Mouse (Mus musculus) lung, embryonic 14.5 days (tissue): Measurements from ENCODE around the gene Fam111a. TPM values are rescaled to one million over a fixed set of nuclear protein-coding genes. Genes with fewer than 3 reads are reported as not detected.

Experiments used
- ATAC-seq: fragments of 200-750 bp; cut with Nextera tagmentation; 2 replicates; pipeline ENCODE4 v1.8.0; 2017; ENCODE audit warnings: mild to moderate bottlenecking, moderate TSS enrichment, moderate library complexity; ENCODE audit not compliant: insufficient read depth
- DNase-seq: peaks from one replicate; pipeline ENCODE4 v3.0.0-alpha.2; 2015
- H3K27ac ChIP-seq: fragments of 300-500 bp; sonication (generic); 2 replicates; pipeline ENCODE4 v1.5.1; 2014; ENCODE audit warnings: low read depth, mild to moderate bottlenecking, moderate library complexity
- H3K27me3 ChIP-seq: fragments of 300-500 bp; sonication (generic); 2 replicates; pipeline ENCODE4 v1.6.1; 2014; ENCODE audit warnings: low read length, control low read depth; ENCODE audit not compliant: insufficient read depth
- H3K36me3 ChIP-seq: fragments of 300-500 bp; sonication (generic); 2 replicates; pipeline ENCODE4 v1.6.1; 2014; ENCODE audit warnings: control low read depth; ENCODE audit not compliant: insufficient read depth
- H3K4me1 ChIP-seq: fragments of 300-500 bp; sonication (generic); 2 replicates; pipeline ENCODE4 v1.6.1; 2014; ENCODE audit warnings: antibody characterized with exemption, control low read depth; ENCODE audit not compliant: insufficient read depth
- H3K4me2 ChIP-seq: fragments of 300-500 bp; sonication (generic); 2 replicates; pipeline ENCODE4 v1.6.1; 2014; ENCODE audit warnings: mild to moderate bottlenecking
- H3K4me3 ChIP-seq: fragments of 300-500 bp; sonication (generic); 2 replicates; pipeline ENCODE4 v1.5.1; 2014; ENCODE audit warnings: low read depth, low read length
- H3K9ac ChIP-seq: fragments of 300-500 bp; sonication (generic); 2 replicates; pipeline ENCODE4 v1.6.1; 2014
- H3K9me3 ChIP-seq: fragments of 300-500 bp; sonication (generic); 2 replicates; pipeline ENCODE4 v1.6.1; 2016; ENCODE audit warnings: low read depth, low read length, control low read depth
- CTCF ChIP-seq: IDR thresholded peaks from 2 replicates; pipeline ENCODE4 v1.5.1; 2016; ENCODE audit warnings: antibody characterized with exemption, low read depth
- WGBS: fragments of 180-500 bp; shearing (Covaris S2); extraction: QIAGEN DNeasy Blood & Tissue Kit; methylation state at CpG from one replicate; pipeline ENCODE4 v1.1.7; 2014; 5-methylcytosine and 5-hydroxymethylcytosine counted together
- polyA plus RNA-seq: library from polyadenylated mRNA; unstranded; fragments of >200 nt; fragmentation: Nextera tagmentation; extraction: Ambion mirVana; gene quantifications from 2 replicates; pipeline ENCODE4 v1.2.1, GENCODE M21; 2014

Gene Fam111a
- polyA plus RNA-seq, 1 experiment from 2014 or later, result 37.9 TPM

DNA sequence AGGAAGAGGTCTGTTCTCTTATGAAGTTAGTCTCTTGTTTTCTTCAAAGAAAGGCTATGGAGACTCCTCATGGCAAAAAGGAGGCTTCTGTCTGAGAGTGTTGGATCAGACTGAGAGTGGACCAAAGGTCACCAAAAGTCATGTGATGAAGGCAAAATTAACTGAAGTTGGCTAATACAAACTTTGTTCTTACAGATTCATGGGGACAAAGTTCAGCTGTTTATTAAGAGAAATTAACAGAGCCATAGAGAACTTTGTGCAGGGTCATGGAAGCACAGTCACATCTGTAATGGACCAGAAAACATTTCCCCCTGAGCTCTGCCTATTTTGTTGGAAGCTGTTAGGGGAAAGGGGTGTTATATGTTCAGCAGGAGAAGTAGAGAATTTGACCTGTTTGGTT lies 62.8 kb downstream of the Fam111a start:
- no peak overlapping the region for H3K9ac ChIP-seq
- H3K4me2 ChIP-seq, result no peak overlapping the region
- no peaks in the 10 kb centered on the region for H3K4me1 ChIP-seq
- ATAC-seq (no peak), DNase-seq (no peak)
- H3K27me3 ChIP-seq, result no peaks in the 10 kb centered on the region
- no peaks in the 10 kb centered on the region for H3K36me3 ChIP-seq
- H3K9me3 ChIP-seq, result no peaks in the 10 kb centered on the region
- H3K27ac ChIP-seq, result no peak overlapping the region
- H3K4me3 ChIP-seq, result no peak overlapping the region
- no peak for TF ChIP-seq CTCF

DNA sequence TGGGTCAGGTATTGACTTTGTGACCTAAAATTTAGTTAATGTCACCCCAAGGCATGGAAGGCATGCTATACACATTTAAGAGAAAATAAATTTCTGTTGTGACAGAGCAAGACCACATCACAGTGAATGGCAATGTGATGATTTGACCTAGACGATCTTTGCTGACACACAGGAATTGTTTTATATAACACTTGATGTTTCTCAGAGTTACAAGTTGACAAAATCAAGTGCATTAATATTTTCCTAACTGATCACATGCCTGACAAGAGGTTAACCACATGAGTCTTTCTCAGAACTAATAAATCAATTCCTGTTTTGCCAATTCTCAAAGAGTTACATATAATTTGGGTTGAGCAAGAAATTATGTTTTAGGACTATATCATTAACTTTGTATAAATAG lies 68.1 kb downstream of the Fam111a start:
- TF ChIP-seq CTCF, result no peak
- no peaks in the 10 kb centered on the region for H3K4me1 ChIP-seq
- H3K9ac ChIP-seq, result no peak overlapping the region
- no peak overlapping the region for H3K4me2 ChIP-seq
- no peak for ATAC-seq
- no peaks in the 10 kb centered on the region for H3K9me3 ChIP-seq
- no peak overlapping the region for H3K4me3 ChIP-seq
- 83% methylated on average over 1 of the region's 1 CpGs for WGBS
- no peaks in the 10 kb centered on the region for H3K27me3 ChIP-seq
- H3K27ac ChIP-seq, result no peak overlapping the region
- DNase-seq, result no peak
- no peaks in the 10 kb centered on the region for H3K36me3 ChIP-seq

GRCm38 (mm10) chr19:12633176-12633575 lies 87.6 kb downstream of the Fam111a start, which contains the start of gene Glyat:
Gene Glyat (plus strand): TSS chr19:12633308.
- Histone ChIP-seq H3K4me2 (no peak within 1 kb of the TSS), H3K4me1 (no peaks in the 10 kb centered on the region), H3K9ac (no peak within 1 kb of the TSS), H3K4me3 (no peak within 1 kb of the TSS), H3K27me3 (no peaks in the 10 kb centered on the region), H3K36me3 (no peaks in the 10 kb centered on the region), H3K9me3 (no peaks in the 10 kb centered on the region), H3K27ac (no peak within 1 kb of the TSS)
- WGBS, result 64% methylated on average over 4 of the region's 4 CpGs
- no peak for TF ChIP-seq CTCF
- ATAC-seq (no peak), DNase-seq (no peak)

DNA sequence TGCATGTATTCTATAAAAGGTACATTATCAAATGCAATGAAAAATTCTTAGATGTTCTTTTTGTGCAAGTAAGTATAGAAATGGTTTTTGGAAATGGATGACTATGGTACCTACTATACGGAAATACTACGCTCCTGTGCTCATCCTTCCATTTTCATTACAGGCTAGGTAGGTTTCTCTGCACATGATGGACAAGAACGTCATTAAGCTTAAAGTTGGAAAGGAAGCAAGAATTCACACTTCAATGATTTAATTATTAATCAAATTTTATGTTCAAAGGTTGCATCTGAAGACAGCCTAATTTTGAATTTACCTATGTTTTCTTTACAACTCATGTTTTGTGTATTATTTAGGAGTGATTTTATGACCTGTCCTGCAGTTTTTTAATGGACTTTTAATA lies 88.7 kb downstream of the Fam111a start:
- no peaks in the 10 kb centered on the region for H3K36me3 ChIP-seq

GRCm38 (mm10) chr19:12634963-12635362 lies 89.4 kb downstream of the Fam111a start:
- H3K4me3 ChIP-seq, result no peak overlapping the region
- H3K9me3 ChIP-seq, result no peaks in the 10 kb centered on the region
- ATAC-seq (no peak), DNase-seq (no peak)
- H3K27ac ChIP-seq, result no peak overlapping the region
- no peak for TF ChIP-seq CTCF
- H3K36me3 ChIP-seq, result no peaks in the 10 kb centered on the region
- H3K4me2 ChIP-seq, result no peak overlapping the region
- 86% methylated on average over 4 of the region's 4 CpGs for WGBS
- H3K4me1 ChIP-seq, result no peaks in the 10 kb centered on the region
- no peaks in the 10 kb centered on the region for H3K27me3 ChIP-seq
- no peak overlapping the region for H3K9ac ChIP-seq

More for the DNA sequence above, 88.7 kb downstream of the Fam111a start:
- Histone ChIP-seq H3K9ac (no peak overlapping the region), H3K4me2 (no peak overlapping the region), H3K4me3 (no peak overlapping the region), H3K27ac (no peak overlapping the region), H3K4me1 (no peaks in the 10 kb centered on the region), H3K27me3 (no peaks in the 10 kb centered on the region), H3K9me3 (no peaks in the 10 kb centered on the region)
- DNase-seq, result no peak
- ATAC-seq, result no peak
- TF ChIP-seq CTCF, result no peak
- WGBS, result 83% methylated on average over 3 of the region's 3 CpGs

- no peak for DNase-seq
- Histone ChIP-seq H3K36me3 (no peaks in the 10 kb centered on the region), H3K4me3 (no peak overlapping the region), H3K9me3 (no peaks in the 10 kb centered on the region), H3K4me2 (no peak overlapping the region), H3K9ac (no peak overlapping the region), H3K27me3 (no peaks in the 10 kb centered on the region), H3K4me1 (no peaks in the 10 kb centered on the region), H3K27ac (no peak overlapping the region)
- 61% methylated on average over 3 of the region's 3 CpGs for WGBS
- no peak for TF ChIP-seq CTCF
- ATAC-seq, result no peak
These were observed 91.3 kb downstream of the Fam111a start for GRCm38 (mm10) chr19:12636863-12637262.

DNA sequence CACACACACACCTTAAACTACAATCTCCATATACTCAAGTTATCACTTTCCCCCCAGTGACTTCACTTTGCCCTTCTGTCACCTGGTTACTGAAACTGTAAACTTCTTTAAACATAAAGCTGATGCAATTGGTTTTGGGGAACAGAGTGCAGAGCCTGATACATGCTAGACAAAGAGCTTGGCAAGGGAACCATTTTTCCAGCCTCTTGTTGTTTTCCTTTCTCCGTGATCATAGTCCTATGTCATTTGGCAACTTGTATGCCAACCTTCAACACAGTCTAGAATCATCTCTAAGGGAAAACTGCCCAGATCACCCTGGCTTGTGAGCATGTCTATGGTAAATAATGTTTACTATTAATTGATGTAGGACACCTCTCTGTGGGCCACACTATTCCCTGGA lies 92.5 kb downstream of the Fam111a start:
- Histone ChIP-seq H3K4me1 (no peaks in the 10 kb centered on the region), H3K9me3 (no peaks in the 10 kb centered on the region), H3K36me3 (no peaks in the 10 kb centered on the region), H3K27me3 (no peaks in the 10 kb centered on the region), H3K4me3 (no peak overlapping the region), H3K9ac (no peak overlapping the region), H3K27ac (no peak overlapping the region), H3K4me2 (no peak overlapping the region)
- ATAC-seq, result no peak
- DNase-seq, result no peak
- 74% methylated on average over 1 of the region's 1 CpGs for WGBS
- TF ChIP-seq CTCF, result no peak

Other genes with a start within 250 kb of the Fam111a start
- not detected in 2 replicates for gene Olfr1436, start 246.6 kb upstream of the Fam111a start, polyA plus RNA-seq
- not detected in 2 replicates for gene Olfr1437, start 220.6 kb upstream of the Fam111a start, polyA plus RNA-seq
- gene Olfr1438-ps1, start 209.8 kb upstream of the Fam111a start, polyA plus RNA-seq, result not detected in 2 replicates
- gene Olfr1440, start 158.5 kb upstream of the Fam111a start, polyA plus RNA-seq, result not detected in 2 replicates
- not detected in 2 replicates for gene Olfr1441, start 128.3 kb upstream of the Fam111a start, polyA plus RNA-seq
- not detected in 2 replicates for gene Pfpl, start 117.8 kb upstream of the Fam111a start, polyA plus RNA-seq
- 0.63 and 0.76 TPM in 2 replicates for gene Mpeg1, start 85.0 kb upstream of the Fam111a start, polyA plus RNA-seq
- gene Dtx4, start 44.3 kb upstream of the Fam111a start, polyA plus RNA-seq, result 17.2 and 17.7 TPM in 2 replicates
- not detected in 2 replicates for gene Gm4952, start 54.2 kb downstream of the Fam111a start, polyA plus RNA-seq
- gene Glyat, start 87.6 kb downstream of the Fam111a start, polyA plus RNA-seq, result not detected in 2 replicates
- not detected in 2 replicates for gene Olfr1442, start 124.7 kb downstream of the Fam111a start, polyA plus RNA-seq
- not detected in 2 replicates for gene Olfr1443, start 132.4 kb downstream of the Fam111a start, polyA plus RNA-seq
- gene Keg1, start 150.0 kb downstream of the Fam111a start, polyA plus RNA-seq, result not detected in 2 replicates
- gene Cntf, start 219.9 kb downstream of the Fam111a start, polyA plus RNA-seq, result 0.55 TPM in 2 replicates